Mouse (Mus musculus): ENCODE measurements around the gene Pi4ka. TPM values are rescaled to one million over a fixed set of nuclear protein-coding genes. Genes with fewer than 3 reads are reported as not detected.

Gene Pi4ka
- polyA plus RNA-seq, 1 experiment from 2014 or later, result 64.3 TPM

GRCm38 (mm10) chr16:17275721-17276120, 130.4 kb downstream of the Pi4ka start, which contains the start of gene Tmem191c:
Gene Tmem191c (plus strand): TSS chr16:17276077.
- Histone ChIP-seq H3K4me3 (ENCODE audit: inconsistent target) (peak within 1 kb of the TSS; percentile 24), H3K36me3 (ENCODE audit: inconsistent target) (peaks cover 10% of the 10 kb centered on the region; the same call in 1 of the 2 replicates), H3K79me2 (ENCODE audit: inconsistent target) (no peaks in the 10 kb centered on the region), H3K27ac (no peak within 1 kb of the TSS)
- WGBS (ENCODE audit: missing documents), result 63% methylated on average over 7 of the region's 7 CpGs

- Histone ChIP-seq H3K79me2 (ENCODE audit: inconsistent target) (no peaks in the 10 kb centered on the region), H3K27ac (no peak overlapping the region), H3K36me3 (ENCODE audit: inconsistent target) (no peaks in the 10 kb centered on the region), H3K4me3 (ENCODE audit: inconsistent target) (no peak overlapping the region)
- whole genome bisulfite sequencing (ENCODE audit: missing documents), result 80% methylated on average over 4 of the region's 6 CpGs
These were observed 134.3 kb downstream of the Pi4ka start for GRCm38 (mm10) chr16:17271856-17272255.

GRCm38 (mm10) chr16:17271124-17271523, 135.0 kb downstream of the Pi4ka start:
- no peaks in the 10 kb centered on the region for H3K79me2 ChIP-seq (ENCODE audit: inconsistent target)
- H3K36me3 ChIP-seq (ENCODE audit: inconsistent target), result no peaks in the 10 kb centered on the region
- H3K27ac ChIP-seq, result no peak overlapping the region
- no peak overlapping the region for H3K4me3 ChIP-seq (ENCODE audit: inconsistent target)
- 76% methylated on average over 4 of the region's 4 CpGs for WGBS (ENCODE audit: missing documents)

GRCm38 (mm10) chr16:17269872-17270271, 136.2 kb downstream of the Pi4ka start:
- H3K36me3 ChIP-seq (ENCODE audit: inconsistent target), result no peaks in the 10 kb centered on the region
- H3K27ac ChIP-seq, result no peak overlapping the region
- no peaks in the 10 kb centered on the region for H3K79me2 ChIP-seq (ENCODE audit: inconsistent target)
- no peak overlapping the region for H3K4me3 ChIP-seq (ENCODE audit: inconsistent target)
- 93% methylated on average over 5 of the region's 5 CpGs for WGBS (ENCODE audit: missing documents)

GRCm38 (mm10) chr16:17267937-17268336, 138.2 kb downstream of the Pi4ka start:
- Histone ChIP-seq H3K36me3 (ENCODE audit: inconsistent target) (no peaks in the 10 kb centered on the region), H3K27ac (no peak overlapping the region), H3K79me2 (ENCODE audit: inconsistent target) (no peaks in the 10 kb centered on the region), H3K4me3 (ENCODE audit: inconsistent target) (no peak overlapping the region)
- WGBS (ENCODE audit: missing documents), result 77% methylated on average over 5 of the region's 5 CpGs

- Histone ChIP-seq H3K4me3 (ENCODE audit: inconsistent target) (no peak overlapping the region), H3K27ac (no peak overlapping the region), H3K79me2 (ENCODE audit: inconsistent target) (no peaks in the 10 kb centered on the region), H3K36me3 (ENCODE audit: inconsistent target) (no peaks in the 10 kb centered on the region)
- WGBS (ENCODE audit: missing documents), result 83% methylated on average over 3 of the region's 3 CpGs
These were observed 140.0 kb downstream of the Pi4ka start for GRCm38 (mm10) chr16:17266113-17266512.

- H3K4me3 ChIP-seq (ENCODE audit: inconsistent target), result no peak overlapping the region
- 67% methylated on average over 1 of the region's 1 CpGs for WGBS (ENCODE audit: missing documents)
- H3K27ac ChIP-seq, result no peak overlapping the region
- no peaks in the 10 kb centered on the region for H3K79me2 ChIP-seq (ENCODE audit: inconsistent target)
- H3K36me3 ChIP-seq (ENCODE audit: inconsistent target), result peaks cover 13% of the 10 kb centered on the region
These were observed 144.8 kb downstream of the Pi4ka start for GRCm38 (mm10) chr16:17261341-17261740.

GRCm38 (mm10) chr16:17258917-17259316, 147.2 kb downstream of the Pi4ka start:
- H3K79me2 ChIP-seq (ENCODE audit: inconsistent target), result no peaks in the 10 kb centered on the region
- no peak overlapping the region for H3K4me3 ChIP-seq (ENCODE audit: inconsistent target)
- WGBS (ENCODE audit: missing documents), result 88% methylated on average over 12 of the region's 12 CpGs
- no peak overlapping the region for H3K27ac ChIP-seq
- peaks cover 13% of the 10 kb centered on the region for H3K36me3 ChIP-seq (ENCODE audit: inconsistent target)

GRCm38 (mm10) chr16:17257359-17257821, 148.7 kb downstream of the Pi4ka start:
- Histone ChIP-seq H3K4me3 (ENCODE audit: inconsistent target) (no peak overlapping the region), H3K36me3 (ENCODE audit: inconsistent target) (peaks cover 13% of the 10 kb centered on the region), H3K27ac (no peak overlapping the region), H3K79me2 (ENCODE audit: inconsistent target) (no peaks in the 10 kb centered on the region)
- WGBS (ENCODE audit: missing documents), result 81% methylated on average over 9 of the region's 9 CpGs

GRCm38 (mm10) chr16:17255270-17255669, 150.8 kb downstream of the Pi4ka start:
- 93% methylated on average over 2 of the region's 2 CpGs for WGBS (ENCODE audit: missing documents)
- peaks cover 13% of the 10 kb centered on the region for H3K36me3 ChIP-seq (ENCODE audit: inconsistent target)

GRCm38 (mm10) chr16:17254005-17254597, 152.0 kb downstream of the Pi4ka start:
- peaks cover 13% of the 10 kb centered on the region; the same call in 1 of the 2 replicates for H3K79me2 ChIP-seq (ENCODE audit: inconsistent target)
- H3K36me3 ChIP-seq (ENCODE audit: inconsistent target), result peaks cover 13% of the 10 kb centered on the region
- H3K4me3 ChIP-seq (ENCODE audit: inconsistent target), result no peak overlapping the region
- no peak overlapping the region for H3K27ac ChIP-seq
- WGBS (ENCODE audit: missing documents), result 91% methylated on average over 4 of the region's 4 CpGs

More at GRCm38 (mm10) chr16:17255270-17255669, 150.8 kb downstream of the Pi4ka start:
- Histone ChIP-seq H3K4me3 (ENCODE audit: inconsistent target) (no peak overlapping the region), H3K79me2 (ENCODE audit: inconsistent target) (peaks cover 4% of the 10 kb centered on the region; the same call in 1 of the 2 replicates), H3K27ac (no peak overlapping the region)

GRCm38 (mm10) chr16:17252841-17253240, 153.3 kb downstream of the Pi4ka start:
- Histone ChIP-seq H3K36me3 (ENCODE audit: inconsistent target) (peaks cover 2% of the 10 kb centered on the region; the same call in 1 of the 2 replicates), H3K27ac (no peak overlapping the region), H3K4me3 (ENCODE audit: inconsistent target) (no peak overlapping the region), H3K79me2 (ENCODE audit: inconsistent target) (peaks cover 13% of the 10 kb centered on the region; the same call in 1 of the 2 replicates)
- WGBS (ENCODE audit: missing documents), result 95% methylated on average over 7 of the region's 7 CpGs

- H3K36me3 ChIP-seq (ENCODE audit: inconsistent target), result no peaks in the 10 kb centered on the region
- no peak overlapping the region for H3K4me3 ChIP-seq (ENCODE audit: inconsistent target)
- 83% methylated on average over 3 of the region's 3 CpGs for WGBS (ENCODE audit: missing documents)
- H3K27ac ChIP-seq, result no peak overlapping the region
- H3K79me2 ChIP-seq (ENCODE audit: inconsistent target), result peaks cover 13% of the 10 kb centered on the region; the same call in 1 of the 2 replicates
These were observed 153.9 kb downstream of the Pi4ka start for GRCm38 (mm10) chr16:17252086-17252726.

- H3K27ac ChIP-seq, result no peak overlapping the region
- no peaks in the 10 kb centered on the region for H3K36me3 ChIP-seq (ENCODE audit: inconsistent target)
- H3K4me3 ChIP-seq (ENCODE audit: inconsistent target), result no peak overlapping the region
- WGBS (ENCODE audit: missing documents), result 87% methylated on average over 3 of the region's 3 CpGs
- H3K79me2 ChIP-seq (ENCODE audit: inconsistent target), result peaks cover 13% of the 10 kb centered on the region; the same call in 1 of the 2 replicates
These were observed 154.6 kb downstream of the Pi4ka start for GRCm38 (mm10) chr16:17251539-17251938.

GRCm38 (mm10) chr16:17249135-17249534, 157.0 kb downstream of the Pi4ka start:
- Histone ChIP-seq H3K79me2 (ENCODE audit: inconsistent target) (peaks cover 16% of the 10 kb centered on the region; the same call in 1 of the 2 replicates), H3K4me3 (ENCODE audit: inconsistent target) (no peak overlapping the region), H3K27ac (no peak overlapping the region), H3K36me3 (ENCODE audit: inconsistent target) (no peaks in the 10 kb centered on the region)
- WGBS (ENCODE audit: missing documents), result 15% methylated on average over 6 of the region's 6 CpGs
